Mouse (Mus musculus) large intestine, adult 2 months (tissue): ENCODE results near the gene Usp20. TPM values are rescaled to one million over a fixed set of nuclear protein-coding genes. Genes with fewer than 3 reads are reported as not detected.
"Not testable (repeated sequence)": the region's sequence is repeated elsewhere in the genome, so short reads cannot be mapped to it uniquely, and the experiment has no call there.

ENCODE experiments used
- DNase-seq: peaks from one replicate; pipeline ENCODE4 v3.0.0-alpha.2; 2012; ENCODE audit warnings: low read depth, low spot score
- WGBS: fragments of 180-500 bp; shearing (Covaris S2); methylation state at CpG from one replicate; pipeline ENCODE4 v1.1.7; 2018; 5-methylcytosine and 5-hydroxymethylcytosine counted together
- polyA plus RNA-seq: library from polyadenylated mRNA; depleted of rRNA; stranded (reverse); fragments of >200 nt; gene quantifications from 2 replicates; pipeline ENCODE4 v1.2.3, GENCODE M21; 2012; rRNA removed

The Usp20 gene
- 6.0 and 6.8 TPM in 2 replicates for polyA plus RNA-seq

DNA sequence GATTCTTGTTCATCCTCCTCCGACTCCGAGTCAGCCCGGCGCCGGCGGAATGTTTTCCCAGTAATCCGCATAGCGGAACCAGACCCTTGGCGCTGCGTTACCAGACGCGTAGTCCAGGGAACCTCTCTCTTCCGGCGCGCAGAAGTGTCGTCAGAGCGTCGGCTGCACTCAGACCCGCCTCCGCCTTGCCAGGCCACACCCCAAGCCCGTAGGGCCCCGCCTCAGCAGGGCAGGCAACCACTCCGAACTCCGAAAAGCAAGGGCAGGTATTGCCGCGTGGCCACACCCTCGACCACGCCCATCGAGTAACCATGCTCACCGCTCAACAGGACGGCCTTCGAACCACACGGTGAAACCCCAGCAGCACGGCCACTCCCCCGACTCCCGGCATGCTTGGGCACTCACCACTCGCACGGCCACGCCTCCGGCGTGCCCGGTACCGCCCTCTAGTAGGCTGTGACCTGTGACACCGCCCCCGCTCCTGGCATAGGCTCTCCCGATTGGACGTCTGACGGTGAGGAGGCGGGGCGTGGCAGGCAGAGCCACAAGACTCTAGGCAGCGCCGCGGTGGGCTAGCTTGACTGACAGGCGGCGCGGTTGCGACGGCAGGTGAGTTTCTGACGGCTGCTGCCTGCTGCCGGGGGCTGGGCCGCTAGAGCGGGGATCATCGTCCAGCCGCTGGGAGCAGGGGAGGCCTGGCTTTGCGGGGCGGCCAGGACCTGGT, at the start of gene Usp20, which contains the start of gene BC005624:
Gene Usp20, plus strand, starts transcription at position 490 of the 724 bp plus-strand sequence.
Gene BC005624, minus strand, starts transcription at position 412 of the 724 bp plus-strand sequence.
- DNase-seq: peak; percentile 97
- under 1% methylated on average over 66 of the region's 66 CpGs for WGBS

- 85% methylated on average over 6 of the region's 6 CpGs for WGBS
- no peak for DNase-seq
Observed at GRCm38 (mm10) chr2:30933032-30933431, 49.0 kb upstream of the Usp20 start.

DNA sequence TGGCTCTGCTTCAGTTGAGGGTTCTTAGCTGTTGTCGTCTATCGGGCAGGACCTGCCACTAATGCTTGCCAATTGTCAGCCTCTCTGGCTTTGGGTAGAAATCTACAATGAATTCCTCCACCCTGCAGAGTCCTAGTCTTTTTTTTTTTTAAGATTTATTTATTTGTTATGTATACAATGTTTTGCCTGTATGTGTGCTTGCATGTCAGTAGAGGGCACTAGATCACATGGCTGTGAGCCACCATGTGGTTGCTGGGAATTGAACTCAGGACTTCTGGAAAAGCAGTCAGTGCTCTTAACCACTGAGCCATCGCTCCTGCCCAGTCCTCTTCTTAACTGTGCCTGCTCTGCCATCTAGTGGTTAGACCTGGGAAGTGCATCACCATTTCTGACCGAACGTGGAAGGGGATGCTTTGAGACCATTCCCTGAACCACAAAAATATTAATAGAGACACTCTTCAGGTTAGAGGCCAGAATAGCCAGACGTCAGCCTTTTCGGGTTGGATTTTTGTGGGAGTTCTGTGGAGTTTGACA, 48.1 kb upstream of the Usp20 start:
- WGBS: 19% methylated on average over 7 of the region's 7 CpGs
- no peak for DNase-seq

DNA sequence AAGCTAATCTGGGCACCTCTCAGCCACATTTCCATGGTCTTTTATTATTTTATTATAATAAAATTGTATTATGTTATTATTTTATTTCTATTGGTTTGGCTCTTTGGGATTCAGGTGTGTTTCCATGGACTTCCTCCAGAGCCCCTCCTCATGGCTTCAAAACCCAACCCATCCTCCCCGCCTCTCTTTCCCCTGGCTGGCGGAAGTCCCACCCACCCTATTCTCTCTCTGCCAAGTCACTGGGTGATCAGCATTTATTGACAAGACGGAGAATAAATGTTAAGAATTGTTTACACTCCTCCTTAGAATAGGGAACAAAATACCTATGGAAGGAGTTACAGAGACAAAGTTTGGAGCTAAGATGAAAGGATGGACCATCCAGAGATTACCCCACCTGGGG, 45.3 kb upstream of the Usp20 start:
- DNase-seq: no peak
- 72% methylated on average over 3 of the region's 3 CpGs for WGBS

GRCm38 (mm10) chr2:30937731-30938130, 44.3 kb upstream of the Usp20 start:
- 37% methylated on average over 8 of the region's 8 CpGs for WGBS
- DNase-seq: no peak

DNA sequence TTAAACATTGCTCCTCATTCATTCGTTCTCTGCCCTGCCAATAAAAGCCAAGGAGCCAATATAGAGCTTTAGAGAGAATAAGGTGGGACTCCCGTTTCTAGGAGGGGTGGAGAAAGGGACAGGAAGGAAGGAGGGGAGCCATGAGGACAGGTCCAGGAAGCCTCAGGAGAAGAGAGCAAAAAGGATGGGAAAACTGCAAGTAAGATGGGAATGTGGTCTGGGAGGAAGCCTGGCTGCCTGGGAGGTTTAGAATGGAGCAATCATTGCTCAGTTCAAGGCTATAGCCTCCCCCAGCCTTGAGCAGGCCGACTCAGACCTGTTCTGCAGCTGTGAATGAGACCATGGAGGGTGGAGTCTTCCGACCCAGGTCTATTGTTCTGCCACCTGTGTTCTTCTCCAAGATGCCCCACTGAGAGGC, 43.5 kb upstream of the Usp20 start:
- 24% methylated on average over 4 of the region's 4 CpGs for WGBS
- no peak for DNase-seq

- DNase-seq: no peak
- 82% methylated on average over 5 of the region's 5 CpGs for WGBS
Observed at GRCm38 (mm10) chr2:30941586-30941985, 40.5 kb upstream of the Usp20 start.

DNA sequence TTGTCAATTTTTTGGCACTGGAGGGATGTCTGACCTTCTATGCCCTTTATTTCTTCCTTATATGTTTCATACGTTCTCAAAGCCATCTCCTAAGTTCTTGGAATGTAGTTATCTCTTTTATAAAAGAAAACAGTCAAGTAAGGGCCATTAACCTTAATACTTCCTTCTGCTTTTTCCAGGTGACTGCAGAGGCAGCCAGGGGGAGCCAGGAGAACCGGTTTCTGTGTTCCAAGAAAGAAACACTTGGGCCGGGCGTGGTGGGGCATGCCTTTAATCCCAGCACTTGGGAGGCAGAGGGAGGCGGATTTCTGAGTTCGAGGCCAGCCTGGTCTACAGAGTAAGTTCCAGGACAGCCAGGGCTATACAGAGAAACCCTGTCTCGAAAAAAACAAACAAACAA, 40.0 kb upstream of the Usp20 start:
- WGBS: 17% methylated on average over 7 of the region's 7 CpGs
- DNase-seq: not testable (repeated sequence)

- under 1% methylated on average over 16 of the region's 16 CpGs for WGBS
- DNase-seq: no peak
Observed at GRCm38 (mm10) chr2:30942603-30943011, 39.5 kb upstream of the Usp20 start.

- no peak for DNase-seq
- 25% methylated on average over 5 of the region's 5 CpGs for WGBS
Observed at GRCm38 (mm10) chr2:30952457-30952823, 29.6 kb upstream of the Usp20 start.

DNA sequence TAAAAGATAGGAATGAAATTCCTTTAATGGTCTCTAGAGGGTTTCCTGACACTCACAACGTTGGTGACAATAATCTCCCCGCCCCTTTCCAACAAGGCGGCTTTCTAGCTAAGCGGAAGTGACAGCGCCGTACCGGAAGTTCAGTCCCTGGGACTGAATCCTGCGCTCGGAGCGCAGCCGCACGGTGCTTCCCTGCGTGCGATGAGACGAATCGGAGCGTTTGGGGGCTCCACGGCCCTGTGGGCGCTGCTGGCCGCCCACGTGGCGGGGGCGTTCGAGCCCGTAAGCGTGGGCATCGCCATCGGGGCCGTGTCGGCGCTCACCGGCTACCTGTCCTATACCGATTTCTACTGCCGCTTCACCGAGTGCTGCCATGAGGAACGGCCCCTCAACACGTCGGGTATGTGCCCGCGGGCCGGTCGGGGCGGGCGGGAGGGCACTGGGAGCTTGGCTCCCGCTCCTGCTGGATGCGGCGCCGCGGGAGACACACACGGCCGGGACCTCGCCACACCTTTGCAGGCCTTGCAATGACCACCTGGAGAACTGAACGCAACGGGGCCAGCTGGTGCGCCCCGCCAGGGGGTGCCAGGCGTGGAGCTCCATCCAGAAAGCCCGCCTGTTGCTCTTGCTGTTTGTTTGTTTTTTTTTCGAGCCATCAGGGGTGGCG, 29.1 kb upstream of the Usp20 start, which contains the start of gene Tor1b:
Gene Tor1b, plus strand, starts transcription at position 136 of the 667 bp plus-strand sequence.
- under 1% methylated on average over 60 of the region's 60 CpGs for WGBS
- peak; percentile 80 for DNase-seq

GRCm38 (mm10) chr2:30954797-30955196, 27.3 kb upstream of the Usp20 start:
- 29% methylated on average over 6 of the region's 6 CpGs for WGBS
- no peak for DNase-seq

- 77% methylated on average over 4 of the region's 4 CpGs for WGBS
- DNase-seq: no peak
Observed at GRCm38 (mm10) chr2:30957511-30957910, 24.6 kb upstream of the Usp20 start.

DNA sequence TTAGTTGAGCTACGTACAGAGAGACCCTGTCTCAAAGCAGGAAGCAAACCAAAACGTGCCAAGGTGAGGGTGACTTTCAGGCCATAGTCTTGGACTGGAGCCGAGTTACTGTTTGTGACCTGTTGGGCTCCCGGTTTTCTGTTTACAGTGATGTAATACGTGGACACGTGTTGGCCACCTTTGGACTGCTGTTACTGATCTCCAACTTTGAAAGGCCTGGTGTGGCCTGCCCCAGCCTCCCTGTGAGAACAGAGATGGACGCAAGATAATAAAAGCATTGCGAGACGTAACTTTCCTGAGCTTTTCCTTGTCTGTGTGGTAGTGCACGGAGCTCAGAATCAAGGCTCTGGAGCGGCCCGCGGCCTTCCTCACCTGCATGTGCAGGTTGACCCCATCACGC, 23.4 kb upstream of the Usp20 start:
- 46% methylated on average over 14 of the region's 14 CpGs for WGBS
- peak; percentile 81 for DNase-seq

DNA sequence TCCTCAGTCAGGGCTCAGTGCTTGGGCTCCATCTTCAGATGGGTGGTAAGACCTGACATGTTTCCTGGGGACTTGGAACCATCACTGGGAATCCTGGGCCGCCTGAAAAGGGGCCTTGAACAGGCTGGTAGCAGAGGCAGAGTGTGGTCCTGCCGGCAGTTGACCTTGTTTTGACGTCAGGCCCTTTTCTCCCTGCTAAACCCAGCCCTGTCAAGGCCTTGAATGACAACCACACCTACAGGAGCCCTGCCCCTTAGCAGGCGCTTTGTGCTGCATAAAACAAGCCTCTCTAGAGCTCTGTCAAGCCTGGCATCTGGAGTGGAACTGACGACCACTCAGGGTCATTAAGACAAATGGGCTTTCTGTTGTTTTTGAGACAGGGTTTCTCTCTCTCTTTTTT, 22.2 kb upstream of the Usp20 start:
- no peak for DNase-seq
- WGBS: 35% methylated on average over 5 of the region's 5 CpGs

- DNase-seq: no peak
- WGBS: 78% methylated on average over 11 of the region's 11 CpGs
Observed at GRCm38 (mm10) chr2:30962570-30963254, 19.4 kb upstream of the Usp20 start.

DNA sequence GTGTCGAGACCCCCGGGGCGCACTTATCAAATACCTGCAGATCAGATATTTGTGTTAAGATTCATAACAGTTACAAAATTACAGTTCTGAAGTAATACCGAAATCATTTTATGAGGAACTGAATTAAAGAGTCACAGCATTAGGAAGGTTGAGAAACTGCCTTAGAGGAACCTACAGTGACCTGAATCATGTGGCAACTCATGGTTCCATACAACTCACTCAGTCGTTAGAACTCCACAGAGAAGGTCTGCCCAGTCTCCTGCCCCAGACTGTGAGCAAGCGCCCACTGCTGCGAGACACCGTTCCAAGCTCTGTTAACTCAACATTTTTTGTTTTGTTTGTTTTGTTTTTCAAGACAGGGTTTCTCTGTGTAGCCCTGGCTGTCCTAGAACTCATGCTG, 16.5 kb upstream of the Usp20 start:
- WGBS: 86% methylated on average over 8 of the region's 8 CpGs
- no peak for DNase-seq

- WGBS: 3% methylated on average over 16 of the region's 16 CpGs
- DNase-seq: no peak
Observed at GRCm38 (mm10) chr2:30966826-30967225, 15.3 kb upstream of the Usp20 start.

GRCm38 (mm10) chr2:30967352-30968327, 14.4 kb upstream of the Usp20 start, which contains the start of gene Tor1a:
TSS of gene Tor1a (minus strand) at chr2:30967933.
- 3% methylated on average over 59 of the region's 59 CpGs for WGBS
- no peak for DNase-seq
